Mouse (Mus musculus) stomach, embryonic 16.5 days (tissue): ENCODE measurements at regions not wholly inside any gene's neighbourhood (a gene's known extent, or its start where the extent isn't known, plus 50 kb on each side); places are given as distances from the start of the nearest gene placed in this dataset.

Experiments
- ATAC-seq: fragments of 200-750 bp; cut with Nextera tagmentation; 2 replicates; pipeline ENCODE4 v1.8.0; 2017; ENCODE audit warnings: moderate number of reproducible peaks, moderate TSS enrichment; ENCODE audit not compliant: insufficient read depth, low FRiP score
- H3K27ac ChIP-seq: fragments of 300-500 bp; sonication (generic); 2 replicates; pipeline ENCODE4 v1.5.1; 2014; ENCODE audit warnings: low read length
- H3K27me3 ChIP-seq: fragments of 300-500 bp; sonication (generic); 2 replicates; pipeline ENCODE4 v1.6.1; 2014; ENCODE audit warnings: low read length, control low read depth, mixed read lengths; ENCODE audit not compliant: control insufficient read depth, insufficient read depth
- H3K36me3 ChIP-seq: fragments of 300-500 bp; sonication (generic); 2 replicates; pipeline ENCODE4 v1.6.1; 2014; ENCODE audit warnings: low read length; ENCODE audit not compliant: control insufficient read depth, insufficient read depth
- H3K4me1 ChIP-seq: fragments of 300-500 bp; sonication (generic); 2 replicates; pipeline ENCODE4 v1.6.1; 2014; ENCODE audit warnings: low read length, control low read depth, mixed read lengths; ENCODE audit not compliant: control insufficient read depth, insufficient read depth
- H3K4me2 ChIP-seq: fragments of 300-500 bp; sonication (generic); 2 replicates; pipeline ENCODE4 v1.6.1; 2014; ENCODE audit warnings: low read depth, low read length, mixed read lengths
- H3K4me3 ChIP-seq: fragments of 300-500 bp; sonication (generic); replicated peaks from 2 replicates; pipeline ENCODE4 v1.5.1; 2014; ENCODE audit warnings: mild to moderate bottlenecking, low read length
- H3K9ac ChIP-seq: fragments of 300-500 bp; sonication (generic); 2 replicates; pipeline ENCODE4 v1.6.1; 2014; ENCODE audit warnings: low read length
- H3K9me3 ChIP-seq: fragments of 300-500 bp; sonication (generic); replicated peaks from 2 replicates; pipeline ENCODE4 v1.6.1; 2016; ENCODE audit warnings: low read length, control low read depth; ENCODE audit not compliant: control insufficient read depth
- WGBS: fragments of 180-500 bp; shearing (Covaris S2); extraction: QIAGEN DNeasy Blood & Tissue Kit; methylation state at CpG from one replicate; pipeline ENCODE4 v1.1.7; 2014; 5-methylcytosine and 5-hydroxymethylcytosine counted together

DNA sequence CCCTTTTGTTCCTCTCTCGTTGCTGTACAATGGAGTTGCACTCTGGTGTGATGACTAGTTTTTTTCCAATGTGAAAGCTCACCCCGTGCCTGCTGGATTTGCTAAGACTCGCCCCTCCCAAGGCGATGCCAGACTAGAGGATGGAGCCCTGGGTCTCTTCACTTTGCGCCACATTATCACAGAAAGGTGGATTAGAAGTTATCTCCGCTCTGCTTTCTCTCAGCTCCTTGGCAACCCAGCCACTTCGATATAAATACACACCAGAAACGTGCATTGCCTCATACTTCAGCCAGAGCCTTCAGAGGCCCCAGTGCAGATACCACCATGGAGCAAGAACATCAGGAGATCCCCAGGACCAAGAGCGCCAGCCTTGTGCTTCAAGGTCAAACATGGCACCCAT lies 114.2 kb upstream of the Tbx20 start:
- H3K27ac ChIP-seq, result no peak overlapping the region
- H3K9ac ChIP-seq, result no peak overlapping the region
- no peaks in the 10 kb centered on the region for H3K4me1 ChIP-seq
- WGBS, result 72% methylated on average over 9 of the region's 9 CpGs
- H3K36me3 ChIP-seq, result no peaks in the 10 kb centered on the region
- no peaks in the 10 kb centered on the region for H3K9me3 ChIP-seq
- H3K4me3 ChIP-seq, result no peak overlapping the region
- no peak for ATAC-seq
- no peaks in the 10 kb centered on the region for H3K27me3 ChIP-seq
- no peak overlapping the region for H3K4me2 ChIP-seq

DNA sequence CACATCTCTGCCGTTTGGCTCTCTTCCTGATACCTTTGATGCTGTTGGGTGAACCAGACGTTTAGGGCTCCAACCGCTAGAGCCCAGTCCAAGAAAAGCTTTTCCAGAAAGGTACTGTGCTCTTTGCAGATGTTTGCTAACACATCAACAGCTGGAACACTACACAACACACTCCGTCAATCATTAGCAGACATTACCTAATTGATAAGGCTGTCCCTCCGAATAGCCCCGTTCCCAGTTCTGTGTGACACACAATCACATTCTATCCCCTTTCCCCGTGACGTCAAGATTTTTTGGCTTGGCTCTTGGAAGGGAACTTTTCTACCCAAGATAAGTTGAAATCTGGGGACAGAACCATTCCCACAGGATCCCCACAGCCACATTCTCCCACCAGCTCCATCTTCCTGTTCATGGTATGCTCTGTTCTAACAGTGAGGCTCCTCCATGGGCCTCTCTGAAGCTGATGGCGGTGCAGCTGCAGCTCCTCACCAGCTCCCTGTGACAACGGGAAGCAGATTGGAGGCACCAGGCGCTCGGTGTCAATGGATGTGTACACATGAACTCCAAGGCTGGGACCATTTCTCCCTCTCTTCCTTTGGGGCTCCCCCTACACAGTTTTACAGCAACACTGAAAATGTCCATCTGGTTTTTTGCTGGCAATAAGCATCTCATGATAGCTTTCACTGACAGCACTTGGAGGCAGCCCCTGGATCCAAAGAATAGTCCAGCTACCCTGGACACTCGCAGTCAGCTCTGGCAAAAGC lies 122.6 kb upstream of the Tbx20 start:
- Histone ChIP-seq H3K4me2 (no peak overlapping the region), H3K9ac (no peak overlapping the region), H3K9me3 (no peaks in the 10 kb centered on the region), H3K27me3 (no peaks in the 10 kb centered on the region), H3K36me3 (no peaks in the 10 kb centered on the region), H3K4me1 (no peaks in the 10 kb centered on the region), H3K27ac (no peak overlapping the region), H3K4me3 (no peak overlapping the region)
- ATAC-seq, result peak; percentile 82; the same call in 1 of the 2 replicates
- WGBS, result 50% methylated on average over 13 of the region's 13 CpGs

DNA sequence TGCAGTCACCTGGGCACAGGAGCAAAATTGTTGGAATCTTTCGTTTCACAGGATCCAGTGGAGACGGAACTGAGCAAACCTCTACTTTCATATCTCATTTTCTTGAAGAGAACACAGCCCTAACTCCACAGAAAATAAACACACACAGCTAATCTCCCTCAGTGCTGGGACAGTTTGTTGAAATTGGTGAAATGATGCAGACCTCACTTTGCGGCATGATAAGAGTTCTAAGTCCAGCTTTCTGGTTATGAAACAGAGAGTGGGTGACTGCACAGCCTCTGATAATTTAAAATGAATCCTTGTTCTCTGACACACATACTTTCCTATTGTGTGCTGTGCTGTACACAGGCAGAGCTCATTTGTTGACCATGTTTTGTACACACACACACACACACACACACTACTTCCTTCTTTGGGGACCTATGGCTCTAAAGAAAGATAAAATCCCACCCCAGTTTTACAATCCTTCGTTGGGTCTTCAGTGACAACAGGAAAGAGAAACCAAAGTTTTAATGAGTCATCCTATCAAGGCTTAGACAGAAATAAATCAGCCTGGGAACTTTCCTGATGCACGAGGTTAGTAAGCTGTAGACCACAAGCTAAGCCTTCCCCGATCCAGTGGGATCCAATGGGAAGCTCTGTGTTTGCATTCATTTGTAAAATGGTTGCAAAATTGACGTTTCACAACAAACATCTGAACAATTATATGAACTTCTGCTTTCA lies 125.3 kb upstream of the Tbx20 start:
- Histone ChIP-seq H3K4me3 (no peak overlapping the region), H3K4me2 (no peak overlapping the region), H3K4me1 (no peaks in the 10 kb centered on the region), H3K9ac (no peak overlapping the region), H3K9me3 (no peaks in the 10 kb centered on the region), H3K27me3 (no peaks in the 10 kb centered on the region), H3K27ac (no peak overlapping the region; the same call in 1 of the 2 replicates), H3K36me3 (no peaks in the 10 kb centered on the region)
- no peak for ATAC-seq
- WGBS, result 38% methylated on average over 7 of the region's 7 CpGs

DNA sequence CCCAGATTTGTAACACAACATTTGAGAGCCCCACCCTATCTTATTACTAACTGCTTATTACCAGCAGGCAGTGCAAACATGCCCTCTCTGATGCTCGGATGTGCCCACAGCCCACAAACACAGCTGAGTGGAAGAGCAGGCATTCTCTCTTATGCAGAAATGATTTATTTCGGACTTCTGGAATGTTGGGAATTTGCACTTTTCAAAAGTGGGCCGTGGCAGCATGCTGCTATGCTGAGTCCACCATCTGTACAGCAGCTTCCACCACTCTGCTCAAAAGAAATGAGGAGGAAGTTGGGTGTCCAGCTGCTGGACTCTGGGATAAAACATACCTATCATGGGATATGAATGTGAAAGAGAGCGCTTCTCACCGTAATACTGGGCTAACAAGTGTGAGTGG lies 129.6 kb upstream of the Tbx20 start:
- Histone ChIP-seq H3K9me3 (no peaks in the 10 kb centered on the region), H3K27ac (no peak overlapping the region), H3K27me3 (no peaks in the 10 kb centered on the region), H3K4me3 (no peak overlapping the region), H3K4me1 (no peaks in the 10 kb centered on the region), H3K9ac (no peak overlapping the region), H3K36me3 (no peaks in the 10 kb centered on the region), H3K4me2 (no peak overlapping the region)
- 49% methylated on average over 5 of the region's 5 CpGs for WGBS
- ATAC-seq, result no peak

DNA sequence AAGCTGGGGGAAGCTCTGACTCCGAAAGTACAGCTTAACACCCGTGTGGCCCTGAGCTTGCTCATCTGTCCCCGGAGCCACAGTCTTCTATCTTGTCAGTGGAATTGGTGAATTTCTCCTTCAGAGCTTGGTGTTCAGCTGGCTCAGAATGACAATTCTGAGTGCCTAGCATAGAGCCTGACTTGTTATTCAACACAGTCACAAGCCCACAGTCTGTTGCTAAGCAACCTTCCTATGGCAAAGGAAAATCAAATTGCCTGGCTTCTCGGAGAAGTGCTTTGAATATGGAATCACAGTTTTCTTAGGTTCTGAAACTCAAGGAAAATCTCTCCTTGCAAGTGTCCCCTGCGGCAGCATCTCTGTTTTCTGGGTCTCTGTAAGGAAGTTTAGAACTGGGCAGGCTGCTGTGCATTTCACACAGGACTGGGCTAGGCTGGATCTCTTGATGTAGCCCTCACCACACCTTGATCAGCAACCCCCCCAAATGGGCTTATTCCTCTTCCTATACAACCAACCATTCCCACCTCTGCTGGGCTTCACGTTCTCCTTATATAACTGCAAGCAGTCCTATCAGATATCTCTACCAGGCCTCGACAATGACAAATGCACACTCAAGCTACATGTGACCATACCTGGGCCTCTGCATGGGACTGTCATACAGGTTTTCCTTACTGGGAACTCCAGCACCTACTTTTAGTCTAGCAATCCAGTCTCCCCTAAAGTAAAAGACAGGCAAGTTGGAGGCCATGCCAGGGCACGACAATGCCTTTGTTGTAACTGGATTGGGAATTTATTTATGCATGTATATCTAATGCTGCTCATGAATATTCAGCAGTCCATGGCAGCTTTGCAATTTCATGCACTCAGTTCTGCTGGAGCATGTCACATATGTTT lies 135.2 kb upstream of the Tbx20 start:
- Histone ChIP-seq H3K4me1 (no peaks in the 10 kb centered on the region), H3K36me3 (no peaks in the 10 kb centered on the region), H3K27ac (no peak overlapping the region), H3K4me3 (no peak overlapping the region), H3K9me3 (no peaks in the 10 kb centered on the region), H3K4me2 (no peak overlapping the region), H3K9ac (no peak overlapping the region), H3K27me3 (no peaks in the 10 kb centered on the region)
- WGBS, result 60% methylated on average over 8 of the region's 8 CpGs
- ATAC-seq, result no peak

DNA sequence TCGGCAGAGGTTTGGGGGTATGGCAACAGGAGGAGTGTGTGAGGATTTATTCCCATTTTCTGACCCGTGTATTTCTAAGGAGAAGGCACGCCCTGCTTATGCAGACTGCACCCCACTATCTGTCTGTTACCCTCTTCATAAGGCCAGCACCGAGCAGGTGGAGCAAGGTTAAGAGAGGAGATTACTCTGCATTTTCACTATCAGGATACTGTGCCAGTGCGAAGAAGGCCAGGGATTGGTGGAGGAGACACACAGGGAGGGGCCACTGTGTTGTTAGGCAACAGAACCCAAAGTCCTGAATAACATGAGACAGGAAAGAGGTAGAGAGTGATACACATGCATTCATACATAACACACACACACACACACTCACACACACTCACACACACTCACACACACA lies 136.6 kb upstream of the Tbx20 start:
- Histone ChIP-seq H3K36me3 (no peaks in the 10 kb centered on the region), H3K9ac (no peak overlapping the region), H3K4me3 (no peak overlapping the region), H3K9me3 (no peaks in the 10 kb centered on the region), H3K4me1 (no peaks in the 10 kb centered on the region), H3K27ac (no peak overlapping the region), H3K4me2 (no peak overlapping the region), H3K27me3 (no peaks in the 10 kb centered on the region)
- no peak for ATAC-seq
- WGBS, result 70% methylated on average over 5 of the region's 5 CpGs

DNA sequence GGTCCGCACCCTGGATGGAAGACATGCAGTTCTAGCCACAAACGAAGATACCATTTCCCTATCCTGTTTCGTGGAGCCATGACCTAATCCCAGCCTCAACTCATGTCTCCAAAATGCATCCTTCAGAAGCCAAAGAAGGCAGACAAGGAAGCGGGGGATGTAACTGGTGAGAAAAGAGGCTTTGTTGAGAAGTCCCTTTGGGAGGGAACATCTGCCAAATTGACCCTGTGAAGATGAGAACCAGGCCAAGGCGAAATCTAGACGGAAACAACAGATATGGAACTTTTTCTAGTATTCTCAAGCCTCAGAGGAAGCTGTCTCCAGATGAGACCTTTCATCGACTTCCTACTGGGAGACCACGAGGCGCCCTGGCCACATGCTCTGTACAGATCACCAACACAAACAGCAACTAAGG lies 145.9 kb upstream of the Tbx20 start:
- H3K27ac ChIP-seq, result no peak overlapping the region
- H3K4me2 ChIP-seq, result no peak overlapping the region
- H3K9me3 ChIP-seq, result no peaks in the 10 kb centered on the region
- no peaks in the 10 kb centered on the region for H3K27me3 ChIP-seq
- H3K9ac ChIP-seq, result no peak overlapping the region
- ATAC-seq, result no peak
- no peaks in the 10 kb centered on the region for H3K36me3 ChIP-seq
- H3K4me3 ChIP-seq, result no peak overlapping the region
- H3K4me1 ChIP-seq, result no peaks in the 10 kb centered on the region
- 82% methylated on average over 9 of the region's 9 CpGs for WGBS

DNA sequence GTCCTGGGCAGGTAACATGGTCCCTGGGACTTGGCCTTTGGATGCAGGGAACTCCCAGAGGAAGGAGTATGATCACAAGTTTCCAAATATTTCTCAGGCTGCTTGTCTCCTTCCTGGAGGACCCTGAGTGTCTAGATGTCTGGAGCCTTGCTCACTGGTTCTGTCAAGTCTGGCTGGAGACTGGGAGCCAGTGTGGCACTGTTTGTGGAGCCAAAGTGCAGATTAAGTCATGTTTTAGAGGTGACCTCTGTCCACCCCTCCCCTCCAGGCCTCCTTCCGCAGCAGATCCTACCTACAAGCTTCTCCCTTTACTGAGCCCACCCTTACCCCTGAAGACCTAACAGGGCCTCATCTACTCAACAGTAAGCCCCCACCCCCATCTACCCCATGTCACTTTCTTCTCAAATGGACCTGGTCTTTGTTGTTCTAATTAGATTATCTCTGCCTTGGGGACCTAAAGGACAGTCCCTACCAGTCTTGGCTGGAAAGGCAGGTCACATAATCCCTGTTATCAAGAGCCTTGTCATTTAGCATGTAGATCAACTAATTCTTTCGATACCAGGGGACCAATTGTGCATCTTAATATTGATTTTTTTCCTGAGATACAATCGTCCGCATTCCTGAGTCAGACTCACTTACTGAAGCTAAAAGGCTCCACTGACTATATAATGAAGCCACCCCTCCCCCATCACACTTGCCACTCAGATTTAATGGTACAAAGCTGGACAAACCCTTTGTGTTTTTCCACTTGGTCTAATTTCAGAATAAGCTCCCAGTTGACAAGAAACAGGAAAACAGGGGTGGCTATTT lies 148.2 kb upstream of the Tbx20 start:
- no peak overlapping the region for H3K4me2 ChIP-seq
- no peaks in the 10 kb centered on the region for H3K9me3 ChIP-seq
- ATAC-seq, result no peak; the same call in 1 of the 2 replicates
- no peaks in the 10 kb centered on the region for H3K27me3 ChIP-seq
- no peaks in the 10 kb centered on the region for H3K36me3 ChIP-seq
- H3K4me1 ChIP-seq, result no peaks in the 10 kb centered on the region
- no peak overlapping the region for H3K27ac ChIP-seq
- H3K9ac ChIP-seq, result no peak overlapping the region
- 71% methylated on average over 4 of the region's 4 CpGs for WGBS
- no peak overlapping the region for H3K4me3 ChIP-seq
